ENCODE assay signal across 9 mouse cellular contexts in the genomic region with DNA sequence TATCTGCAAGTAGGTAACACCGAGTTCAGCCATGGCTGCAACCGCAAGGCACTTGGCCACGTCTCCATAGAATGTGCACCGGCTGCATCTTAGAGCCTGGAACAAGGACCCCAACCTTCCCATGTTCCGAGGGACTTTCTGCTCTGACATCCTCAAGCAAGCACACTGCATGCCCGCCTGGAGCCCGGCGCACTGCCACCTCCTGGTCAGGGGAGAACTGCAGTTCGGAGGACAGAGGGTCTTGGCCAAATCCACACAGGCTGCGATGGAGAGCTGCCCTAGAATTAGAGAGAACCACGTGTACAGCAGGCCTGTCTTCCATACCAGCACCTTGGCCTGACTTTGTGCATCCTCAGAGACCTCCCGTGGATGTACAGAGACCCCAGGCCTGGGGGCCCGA. TPM values are rescaled to one million over a fixed set of nuclear protein-coding genes. Genes with fewer than 3 reads are reported as not detected.
DNase-seq lines count a peak whose midpoint lies in the region; ATAC-seq and TF ChIP-seq lines count a peak whose summit lies in the region.
"Had no signal": no experiment of that assay in that cellular context is flagged by ENCODE, and none has a peak within 500 bp of the region (broad histone marks: within the 10 kb centered on the region; RNA-seq: fewer than 3 reads in every experiment).

No protein-coding gene starts in this region.

- WGBS in intestine, embryonic 14.5 days = 41% methylated on average over 13 of the region's 13 CpGs
- WGBS in intestine, embryonic 16.5 days = 43% methylated on average over 13 of the region's 13 CpGs
- 41% methylated on average over 13 of the region's 13 CpGs for WGBS in forebrain, embryonic 14.5 days
- 48% methylated on average over 13 of the region's 13 CpGs for WGBS in liver, postnatal 0 days (ENCODE audit: insufficient replicate concordance)

- no peaks in the 10 kb centered on the region for H3K9me3 ChIP-seq in intestine, embryonic 14.5 days (ENCODE audit: control insufficient read depth, low read length)
- no peaks in the 10 kb centered on the region for H3K9me3 ChIP-seq in intestine, embryonic 16.5 days (ENCODE audit: control insufficient read depth, low read length)
- H3K9me3 ChIP-seq in forebrain, embryonic 14.5 days (replicated peaks; ENCODE audit: control insufficient read depth, low read length) = no peaks in the 10 kb centered on the region
- H3K9me3 ChIP-seq in liver, postnatal 0 days (ENCODE audit: low read length) = no peaks in the 10 kb centered on the region
- H3K9me3 ChIP-seq: neural tube, embryonic 13.5 days had no signal

- H3K4me2 ChIP-seq in intestine, embryonic 14.5 days (ENCODE audit: low read length) = no peak overlapping the region
- H3K4me2 ChIP-seq in intestine, embryonic 16.5 days (ENCODE audit: low read depth, low read length) = no peak overlapping the region
- no peak overlapping the region for H3K4me2 ChIP-seq in forebrain, embryonic 14.5 days (ENCODE audit: low read length)
- no peak overlapping the region for H3K4me2 ChIP-seq in liver, postnatal 0 days (ENCODE audit: low read depth, low read length)
- H3K4me2 ChIP-seq: neural tube, embryonic 13.5 days had no signal

- H3K36me3 ChIP-seq in intestine, embryonic 14.5 days (ENCODE audit: control insufficient read depth, insufficient read depth, low read length) = no peaks in the 10 kb centered on the region
- H3K36me3 ChIP-seq in intestine, embryonic 16.5 days (ENCODE audit: control insufficient read depth, insufficient read depth, low read length) = no peaks in the 10 kb centered on the region
- H3K36me3 ChIP-seq in forebrain, embryonic 14.5 days (ENCODE audit: control insufficient read depth, insufficient read depth, low read length) = no peaks in the 10 kb centered on the region
- H3K36me3 ChIP-seq in liver, postnatal 0 days (replicated peaks; ENCODE audit: insufficient read depth, low read length) = no peaks in the 10 kb centered on the region
- H3K36me3 ChIP-seq: neural tube, embryonic 13.5 days had no signal

- H3K4me3 ChIP-seq in intestine, embryonic 14.5 days (ENCODE audit: low read depth, low read length) = no peak overlapping the region
- H3K4me3 ChIP-seq in intestine, embryonic 16.5 days (ENCODE audit: low read length) = no peak overlapping the region
- H3K4me3 ChIP-seq in forebrain, embryonic 14.5 days (ENCODE audit: low read depth, low read length) = no peak overlapping the region
- H3K4me3 ChIP-seq in liver, postnatal 0 days (ENCODE audit: low read depth, low read length) = no peak overlapping the region
- H3K4me3 ChIP-seq: neural tube, embryonic 13.5 days had no signal

- ATAC-seq in intestine, embryonic 14.5 days (replicated peaks; ENCODE audit: low FRiP score, low TSS enrichment, low read depth) = no peak
- ATAC-seq in intestine, embryonic 16.5 days = no peak
- ATAC-seq in forebrain, embryonic 14.5 days = peak; percentile 62
- ATAC-seq in liver, postnatal 0 days = no peak

- DNase-seq in intestine, embryonic 14.5 days (ENCODE audit: low spot score) = peak; percentile 67
- peak; percentile 61 for DNase-seq in CD4-positive, CD25-positive, alpha-beta regulatory T cell, adult 2 months (ENCODE audit: low read depth, low spot score)
- peak; percentile 9 for DNase-seq in NIH3T3 (ENCODE audit: low read depth)
- DNase-seq in forebrain, embryonic 14.5 days (ENCODE audit: low spot score) = peak; percentile 49
- peak; percentile 45 for DNase-seq in liver, postnatal 0 days
- peak; percentile 61 for DNase-seq in right cerebral cortex, postnatal 14 days
- no peak for DNase-seq in urinary bladder, adult 18-20 months (ENCODE audit: low spot score in 2 of 2)

- H3K9ac ChIP-seq in intestine, embryonic 14.5 days (ENCODE audit: low read length) = no peak overlapping the region
- H3K9ac ChIP-seq in intestine, embryonic 16.5 days (ENCODE audit: low read depth, low read length) = no peak overlapping the region
- no peak overlapping the region for H3K9ac ChIP-seq in forebrain, embryonic 14.5 days (ENCODE audit: low read length)
- H3K9ac ChIP-seq in liver, postnatal 0 days (replicated peaks) = no peak overlapping the region
- H3K9ac ChIP-seq: neural tube, embryonic 13.5 days had no signal

- TF ChIP-seq EP300 in liver, postnatal 0 days (IDR thresholded peaks at IDR 0.05; ENCODE audit: low read depth) = no peak

- 0 out of 2 replicates have a peak, but pooled peaks cover 3% of the 10 kb centered on the region for H3K27me3 ChIP-seq in intestine, embryonic 14.5 days (replicated peaks; ENCODE audit: control insufficient read depth, insufficient read depth, low read length)
- no peaks in the 10 kb centered on the region for H3K27me3 ChIP-seq in intestine, embryonic 16.5 days (replicated peaks; ENCODE audit: control insufficient read depth, insufficient read depth, low read length)
- H3K27me3 ChIP-seq in forebrain, embryonic 14.5 days (replicated peaks; ENCODE audit: control insufficient read depth, insufficient read depth, low read length) = no peaks in the 10 kb centered on the region
- no peaks in the 10 kb centered on the region for H3K27me3 ChIP-seq in liver, postnatal 0 days (ENCODE audit: insufficient read depth, low read length)
- H3K27me3 ChIP-seq: neural tube, embryonic 13.5 days had no signal

- peak; percentile 68 for TF ChIP-seq CTCF in liver, postnatal 0 days (IDR thresholded peaks at IDR 0.05; ENCODE audit: low read depth)

- no peak overlapping the region for H3K27ac ChIP-seq in intestine, embryonic 14.5 days (ENCODE audit: low read depth)
- H3K27ac ChIP-seq in intestine, embryonic 16.5 days (ENCODE audit: low read length) = no peak overlapping the region
- no peak overlapping the region for H3K27ac ChIP-seq in forebrain, embryonic 14.5 days (ENCODE audit: low read depth, low read length)
- no peak overlapping the region for H3K27ac ChIP-seq in liver, postnatal 0 days (ENCODE audit: low read depth)
- H3K27ac ChIP-seq: neural tube, embryonic 13.5 days had no signal

- H3K4me1 ChIP-seq in intestine, embryonic 14.5 days (replicated peaks; ENCODE audit: control insufficient read depth, insufficient read depth, low read length) = no peaks in the 10 kb centered on the region
- H3K4me1 ChIP-seq in intestine, embryonic 16.5 days (ENCODE audit: control insufficient read depth, insufficient read depth, low read length) = no peaks in the 10 kb centered on the region
- no peaks in the 10 kb centered on the region for H3K4me1 ChIP-seq in forebrain, embryonic 14.5 days (ENCODE audit: control insufficient read depth, insufficient read depth, low read length)
- no peaks in the 10 kb centered on the region for H3K4me1 ChIP-seq in liver, postnatal 0 days (ENCODE audit: insufficient read depth)
- H3K4me1 ChIP-seq: neural tube, embryonic 13.5 days had no signal

RNA-seq across cellular contexts. Expression of a gene that starts 29.8 kb away (rescaled TPM):
- not detected in 2 replicates for polyA plus RNA-seq in intestine, embryonic 14.5 days (2014; fragmentation: Nextera tagmentation; extraction: Ambion mirVana)
- not detected in 2 replicates for polyA plus RNA-seq in intestine, embryonic 16.5 days (2015; fragmentation: Nextera tagmentation; extraction: Ambion mirVana)
- polyA plus RNA-seq in forebrain, embryonic 14.5 days (2014; fragmentation: Nextera tagmentation; extraction: Ambion mirVana) = 0.29 TPM in 1 of 2 replicates, not detected in the other
- polyA plus RNA-seq in liver, postnatal 0 days (2015; fragmentation: Nextera tagmentation; extraction: Ambion mirVana) = 3.1 and 3.2 TPM in 2 replicates
- polyA plus RNA-seq: neural tube, embryonic 13.5 days had no signal

Comparison
In these comparisons a context has a peak if more than half of its experiments do, and no peak if none do; other contexts are left out.
1. DNase-seq: peak in intestine, embryonic 14.5 days (single experiment), CD4-positive, CD25-positive, alpha-beta regulatory T cell, adult 2 months (single experiment), NIH3T3 (single experiment), forebrain, embryonic 14.5 days (single experiment), liver, postnatal 0 days (single experiment) and right cerebral cortex, postnatal 14 days (single experiment); none in urinary bladder, adult 18-20 months (0 of 2).